Mouse (Mus musculus): Measurements from ENCODE around the gene Tgm6.

GRCm38 (mm10) chr2:130162701-130163100, 50.5 kb downstream of the Tgm6 start:
- TF ChIP-seq CTCF (IDR thresholded peaks at IDR 0.05; ENCODE audit: control insufficient read depth, insufficient read depth, insufficient read length) (no peak), FOSL1 (IDR thresholded peaks at IDR 0.05; ENCODE audit: insufficient read depth, low read length, poor library complexity, severe bottlenecking) (no peak), USF1 (IDR thresholded peaks at IDR 0.05; ENCODE audit: low read depth) (no peak), MYOG (IDR thresholded peaks at IDR 0.05; ENCODE audit: control insufficient read depth, extremely low read depth, insufficient read length) (no peak), MAX (IDR thresholded peaks at IDR 0.05) (no peak), CEBPB (IDR thresholded peaks at IDR 0.05; ENCODE audit: low read depth) (no peak), MYOD1 (IDR thresholded peaks at IDR 0.05; ENCODE audit: control insufficient read depth, insufficient read length, low read depth) (no peak)

All from C2C12 (cell line).